Mouse (Mus musculus) liver, embryonic 14.5 days (tissue): ENCODE data around the gene Rimbp3. TPM values are rescaled to one million over a fixed set of nuclear protein-coding genes. Genes with fewer than 3 reads are reported as not detected.

Experiments used
- ATAC-seq: fragments of 200-750 bp; cut with Nextera tagmentation; 2 replicates; pipeline ENCODE4 v1.8.0; 2017; ENCODE audit warnings: moderate number of reproducible peaks, mild to moderate bottlenecking, moderate library complexity; ENCODE audit not compliant: insufficient read depth
- DNase-seq, 3 experiments: peaks; one replicate each; pipeline ENCODE4 v3.0.0-alpha.2; 2012 to 2013; ENCODE audit warnings: low read depth in 3 of 3, low spot score in 3 of 3
- H3K27ac ChIP-seq: fragments of 300-500 bp; sonication (generic); 2 replicates; pipeline ENCODE4 v1.5.1; 2014; ENCODE audit warnings: moderate library complexity, mild to moderate bottlenecking, control low read depth, inconsistent platforms
- H3K27me3 ChIP-seq: fragments of 300-500 bp; sonication (generic); 2 replicates; pipeline ENCODE4 v1.6.1; 2014; ENCODE audit warnings: mild to moderate bottlenecking, low read length, moderate library complexity; ENCODE audit not compliant: control insufficient read depth, insufficient read depth
- H3K36me3 ChIP-seq: fragments of 300-500 bp; sonication (generic); replicated peaks from 2 replicates; pipeline ENCODE4 v1.6.1; 2014; ENCODE audit warnings: low read depth; ENCODE audit not compliant: control insufficient read depth, insufficient read depth
- H3K4me1 ChIP-seq, 2 experiments: fragments of 200-500 bp in 1 of 2; fragments of 300-500 bp in 1 of 2; sonication (generic) in 1 of 2; replicated peaks; 2 replicates each; pipeline ENCODE4 v1.6.1; 2012 to 2014; ENCODE audit warnings: antibody characterized with exemption in 1 of 2, inconsistent platforms in 1 of 2, low read length in 1 of 2; ENCODE audit not compliant: control insufficient read depth in 2 of 2, insufficient read depth in 2 of 2
- H3K4me2 ChIP-seq: fragments of 300-500 bp; sonication (generic); 2 replicates; pipeline ENCODE4 v1.6.1; 2014; ENCODE audit warnings: low read depth, mild to moderate bottlenecking, control low read depth, moderate library complexity
- H3K4me3 ChIP-seq, 2 experiments: fragments of 200-500 bp in 1 of 2; fragments of 300-500 bp in 1 of 2; sonication (generic) in 1 of 2; 2 replicates each; pipeline ENCODE4 v1.5.1; 2012 to 2014; ENCODE audit warnings: low read depth in 2 of 2, low read length in 2 of 2, mild to moderate bottlenecking in 2 of 2, control low read depth in 1 of 2, inconsistent platforms in 1 of 2, moderate library complexity in 1 of 2; ENCODE audit not compliant: insufficient read depth in 1 of 2
- H3K9ac ChIP-seq: fragments of 300-500 bp; sonication (generic); replicated peaks from 2 replicates; pipeline ENCODE4 v1.6.1; 2014; ENCODE audit warnings: mild to moderate bottlenecking, control low read depth, moderate library complexity
- H3K9me3 ChIP-seq: fragments of 300-500 bp; sonication (generic); 2 replicates; pipeline ENCODE4 v1.6.1; 2016; ENCODE audit warnings: low read length, mixed read lengths; ENCODE audit not compliant: control insufficient read depth
- CTCF ChIP-seq: IDR thresholded peaks from 2 replicates; pipeline ENCODE4 v1.5.1; 2016; ENCODE audit warnings: antibody characterized with exemption, low read depth, control low read depth
- EP300 ChIP-seq: IDR thresholded peaks from 2 replicates; pipeline ENCODE4 v1.6.1; 2016; ENCODE audit warnings: antibody characterized with exemption, low read depth
- WGBS: fragments of 180-500 bp; shearing (Covaris S2); extraction: QIAGEN DNeasy Blood & Tissue Kit; methylation state at CpG from one replicate; pipeline ENCODE4 v1.1.7; 2014; ENCODE audit not compliant: insufficient replicate concordance; 5-methylcytosine and 5-hydroxymethylcytosine counted together
- polyA plus RNA-seq, 2 experiments: library from polyadenylated mRNA; depleted of rRNA in 1 of 2; stranded (reverse) in 1 of 2; unstranded in 1 of 2; fragments of >200 nt; fragmentation: Nextera tagmentation in 1 of 2; extraction: Ambion mirVana in 1 of 2; gene quantifications; 2 replicates each; pipeline versions ENCODE4 v1.2.1 to v1.2.3; 2012 to 2014

Rimbp3 gene
- polyA plus RNA-seq, 2 experiments = 0.03 to 0.05 TPM

DNA sequence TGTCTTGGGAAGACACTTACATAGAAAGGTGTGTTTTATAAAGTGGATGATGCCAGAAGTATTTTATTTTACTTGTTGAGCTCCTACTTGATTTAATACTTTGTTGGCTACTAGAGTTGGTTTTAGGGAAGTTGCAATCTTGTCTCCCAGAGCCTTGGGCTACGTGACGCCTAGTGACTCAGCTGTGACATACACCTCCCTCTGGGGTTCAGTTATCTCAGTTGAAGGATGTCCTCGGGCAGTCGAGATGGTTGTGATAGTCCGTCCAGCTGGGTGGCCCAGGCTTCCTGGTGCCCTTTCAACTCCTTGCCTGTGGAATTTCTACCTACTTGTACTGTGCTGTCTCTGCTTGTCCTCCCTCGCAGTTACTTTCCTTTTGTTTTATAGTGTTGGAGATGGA is 40.7 kb downstream of the Rimbp3 start:
- Histone ChIP-seq H3K9me3 (no peaks in the 10 kb centered on the region), H3K4me3 (0 out of 4 replicates have a peak overlapping the region, but pooled peaks of 1 of the 2 experiments have one; percentile 1), H3K36me3 (no peaks in the 10 kb centered on the region), H3K9ac (no peak overlapping the region), H3K27me3 (no peaks in the 10 kb centered on the region), H3K27ac (no peak overlapping the region), H3K4me2 (peak overlapping the region; percentile 13), H3K4me1 (peaks cover 50 to 62% of the 10 kb centered on the region in 2 experiments)
- TF ChIP-seq CTCF (no peak), EP300 (no peak)
- ATAC-seq (peak; percentile 59), DNase-seq (peak in 1 of 3 experiments; percentile 52)
- 7% methylated on average over 6 of the region's 6 CpGs for WGBS

- no peaks in the 10 kb centered on the region for H3K9me3 ChIP-seq
- DNase-seq = no peak
- 66% methylated on average over 3 of the region's 3 CpGs for WGBS
- ATAC-seq = no peak
- peak overlapping the region; percentile 26; the same call in 1 of the 2 replicates for H3K27ac ChIP-seq
- H3K27me3 ChIP-seq = no peaks in the 10 kb centered on the region
- peak overlapping the region; percentile 50 for H3K4me2 ChIP-seq
- H3K4me1 ChIP-seq = peaks cover 50 to 60% of the 10 kb centered on the region in 2 experiments
- H3K36me3 ChIP-seq = no peaks in the 10 kb centered on the region
- no peak overlapping the region for H3K4me3 ChIP-seq
- H3K9ac ChIP-seq = peak overlapping the region; percentile 5; the same call in 1 of the 2 replicates
- TF ChIP-seq EP300 = no peak
- TF ChIP-seq CTCF = no peak
Observed at GRCm38 (mm10) chr16:17251539-17251938, 43.1 kb downstream of the Rimbp3 start.

DNA sequence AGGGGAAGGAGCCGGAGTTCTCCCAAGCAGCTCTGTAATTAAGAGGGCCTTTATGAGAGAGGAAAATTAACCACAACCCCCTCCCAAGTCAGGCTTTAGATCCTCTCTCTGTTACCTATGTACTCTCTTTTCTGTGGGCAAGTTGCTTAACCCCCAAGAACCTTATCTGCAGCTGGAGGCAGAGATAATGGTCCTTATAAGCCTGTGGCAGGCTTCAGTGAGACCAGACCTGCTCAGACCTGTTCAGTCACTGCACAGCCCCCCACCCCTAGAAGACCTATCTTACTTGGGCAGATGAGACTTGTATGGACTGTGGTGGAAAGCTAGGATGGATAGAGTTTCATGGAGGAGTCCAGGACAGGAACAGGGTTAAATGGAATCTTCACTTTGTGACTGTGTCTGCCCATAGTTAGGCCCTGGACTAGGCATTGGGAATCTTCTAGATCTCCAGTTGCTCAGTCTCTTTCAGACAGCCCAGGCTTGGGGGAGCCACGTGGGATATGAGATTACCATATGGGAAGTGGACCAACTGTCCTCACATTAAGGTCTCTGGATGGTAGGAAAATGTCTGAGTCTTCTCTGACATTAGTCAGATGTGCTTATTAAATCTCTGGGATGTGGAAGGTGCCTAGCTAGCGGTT is 43.8 kb downstream of the Rimbp3 start:
- Histone ChIP-seq H3K9ac (peak overlapping the region; percentile 21; the same call in 1 of the 2 replicates), H3K4me2 (peak overlapping the region; percentile 50), H3K9me3 (no peaks in the 10 kb centered on the region), H3K27me3 (no peaks in the 10 kb centered on the region), H3K27ac (peak overlapping the region; percentile 49), H3K4me3 (no peak overlapping the region), H3K36me3 (no peaks in the 10 kb centered on the region), H3K4me1 (peaks cover 50 to 60% of the 10 kb centered on the region in 2 experiments)
- peak; percentile 92 for TF ChIP-seq EP300
- no peak for TF ChIP-seq CTCF
- WGBS = 20% methylated on average over 3 of the region's 3 CpGs
- ATAC-seq (peak; percentile 87), DNase-seq (peak in 1 of 3 experiments; percentile 63)

DNA sequence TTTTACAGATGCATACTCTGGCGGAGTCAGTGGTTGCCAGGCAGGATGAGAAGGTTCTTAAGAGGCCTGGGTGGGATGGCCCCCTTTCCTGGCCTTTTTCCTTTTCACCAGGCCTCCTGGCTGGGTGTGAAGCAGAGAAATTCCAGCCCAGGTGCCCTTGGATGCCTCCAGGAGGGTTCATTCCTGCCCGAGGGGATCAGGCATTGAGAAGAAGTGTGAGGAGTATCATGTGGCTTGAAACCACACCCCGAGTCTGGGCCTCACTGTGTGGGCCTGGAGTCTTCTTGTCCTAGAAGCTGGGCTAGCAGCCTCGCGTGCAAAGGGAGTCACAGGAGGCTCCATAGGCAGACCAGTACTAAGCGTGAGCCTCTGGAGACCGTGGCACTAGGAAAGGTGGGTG is 44.4 kb downstream of the Rimbp3 start:
- H3K27ac ChIP-seq = peak overlapping the region; percentile 49
- H3K4me3 ChIP-seq = no peak overlapping the region
- peak; percentile 44 for ATAC-seq
- no peaks in the 10 kb centered on the region; the same call in 1 of the 2 replicates for H3K36me3 ChIP-seq
- no peak for DNase-seq
- WGBS = 26% methylated on average over 7 of the region's 7 CpGs
- no peaks in the 10 kb centered on the region for H3K27me3 ChIP-seq
- peak overlapping the region; percentile 19 for H3K9ac ChIP-seq
- no peak for TF ChIP-seq EP300
- TF ChIP-seq CTCF = no peak
- H3K4me1 ChIP-seq = peaks cover 48 to 56% of the 10 kb centered on the region in 2 experiments
- H3K4me2 ChIP-seq = peak overlapping the region; percentile 50
- H3K9me3 ChIP-seq = no peaks in the 10 kb centered on the region

DNA sequence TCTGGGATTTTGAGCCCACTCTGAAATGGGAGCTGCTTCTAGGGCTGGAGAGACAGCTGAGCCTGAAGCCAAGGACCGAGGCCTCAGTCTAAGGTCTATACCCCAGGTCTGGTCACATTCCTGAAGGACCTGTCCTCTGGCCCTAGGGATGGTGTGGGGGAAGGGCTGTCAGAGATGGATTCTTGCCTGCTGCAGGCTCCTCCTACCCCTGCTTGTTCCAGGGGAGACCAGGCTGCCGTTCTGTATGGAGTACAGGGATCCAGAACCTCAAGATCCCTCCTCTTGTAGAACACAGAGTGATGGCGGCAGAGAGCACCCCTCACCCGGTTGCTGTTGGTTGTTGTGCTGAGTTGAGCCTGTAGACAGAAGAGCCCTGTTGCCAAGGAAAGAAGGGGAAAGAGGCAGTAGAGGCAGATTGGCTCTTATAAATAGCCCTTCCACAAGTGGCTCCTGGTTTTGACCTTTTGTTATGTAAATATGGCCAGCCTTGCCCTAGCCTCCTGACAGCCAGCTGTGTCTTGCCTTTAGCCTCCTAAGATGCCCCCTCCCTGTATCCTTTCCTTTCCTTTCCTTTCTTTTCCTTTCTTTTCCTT is 45.7 kb downstream of the Rimbp3 start:
- ATAC-seq = no peak
- H3K27me3 ChIP-seq = no peaks in the 10 kb centered on the region
- 74% methylated on average over 4 of the region's 4 CpGs for WGBS

More for the DNA sequence above, 45.7 kb downstream of the Rimbp3 start:
- no peak for TF ChIP-seq EP300
- Histone ChIP-seq H3K27ac (no peak overlapping the region), H3K4me2 (peak overlapping the region; percentile 26; the same call in 1 of the 2 replicates), H3K9me3 (no peaks in the 10 kb centered on the region), H3K4me3 (no peak overlapping the region), H3K36me3 (no peaks in the 10 kb centered on the region; the same call in 1 of the 2 replicates), H3K9ac (no peak overlapping the region), H3K4me1 (peaks cover 44 to 45% of the 10 kb centered on the region in 2 experiments)
- no peak for DNase-seq
